Mouse (Mus musculus) liver, embryonic 15.5 days (tissue): ENCODE results near the gene Erh. TPM values are rescaled to one million over a fixed set of nuclear protein-coding genes. Genes with fewer than 3 reads are reported as not detected.
A peak's percentile ranks its signal among the peaks of the same experiment; 100 is the strongest.

Experiments
- ATAC-seq: fragments of 200-750 bp; cut with Nextera tagmentation; 2 replicates; pipeline ENCODE4 v1.8.0; 2017; ENCODE audit warnings: moderate number of reproducible peaks, mild to moderate bottlenecking, moderate library complexity; ENCODE audit not compliant: insufficient read depth
- H3K27ac ChIP-seq: fragments of 300-500 bp; sonication (generic); replicated peaks from 2 replicates; pipeline ENCODE4 v1.5.1; 2015; ENCODE audit warnings: mild to moderate bottlenecking, inconsistent platforms
- H3K27me3 ChIP-seq: fragments of 300-500 bp; sonication (generic); 2 replicates; pipeline ENCODE4 v1.6.1; 2015; ENCODE audit warnings: mild to moderate bottlenecking, inconsistent platforms
- H3K36me3 ChIP-seq: fragments of 300-500 bp; sonication (generic); replicated peaks from 2 replicates; pipeline ENCODE4 v1.6.1; 2015; ENCODE audit warnings: moderate library complexity, mild to moderate bottlenecking, inconsistent platforms
- H3K4me1 ChIP-seq: fragments of 300-500 bp; sonication (generic); replicated peaks from 2 replicates; pipeline ENCODE4 v1.6.1; 2015; ENCODE audit warnings: inconsistent platforms
- H3K4me2 ChIP-seq: fragments of 300-500 bp; sonication (generic); 2 replicates; pipeline ENCODE4 v1.6.1; 2015; ENCODE audit warnings: moderate library complexity, mild to moderate bottlenecking, inconsistent platforms
- H3K4me3 ChIP-seq: fragments of 300-500 bp; sonication (generic); replicated peaks from 2 replicates; pipeline ENCODE4 v1.5.1; 2015; ENCODE audit warnings: mild to moderate bottlenecking, inconsistent platforms
- H3K9ac ChIP-seq: fragments of 300-500 bp; sonication (generic); 2 replicates; pipeline ENCODE4 v1.6.1; 2015; ENCODE audit warnings: moderate library complexity, mild to moderate bottlenecking, inconsistent platforms
- H3K9me3 ChIP-seq: fragments of 300-500 bp; sonication (generic); replicated peaks from 2 replicates; pipeline ENCODE4 v1.6.1; 2016; ENCODE audit warnings: inconsistent platforms
- WGBS: fragments of 180-500 bp; shearing (Covaris S2); methylation state at CpG from one replicate; pipeline ENCODE4 v1.1.7; 2015; ENCODE audit warnings: mixed read lengths; ENCODE audit not compliant: insufficient replicate concordance; 5-methylcytosine and 5-hydroxymethylcytosine counted together
- polyA plus RNA-seq: library from polyadenylated mRNA; unstranded; fragments of >200 nt; fragmentation: Nextera tagmentation; extraction: Ambion mirVana; gene quantifications from 2 replicates; pipeline ENCODE4 v1.2.1, GENCODE M21; 2015

Erh gene
- polyA plus RNA-seq, 1 experiment from 2014 or later = 115 TPM

- Histone ChIP-seq H3K27ac (no peak overlapping the region), H3K4me2 (no peak overlapping the region), H3K27me3 (no peaks in the 10 kb centered on the region), H3K9ac (no peak overlapping the region), H3K9me3 (no peaks in the 10 kb centered on the region), H3K4me3 (no peak overlapping the region), H3K4me1 (peaks cover 37% of the 10 kb centered on the region), H3K36me3 (no peaks in the 10 kb centered on the region)
- WGBS = 48% methylated on average over 4 of the region's 4 CpGs
- ATAC-seq = peak; percentile 70; the same call in 1 of the 2 replicates
Measured at GRCm38 (mm10) chr12:80595566-80595965, 48.6 kb downstream of the Erh start.

- H3K4me1 ChIP-seq = peaks cover 37% of the 10 kb centered on the region
- H3K36me3 ChIP-seq = no peaks in the 10 kb centered on the region
- no peak overlapping the region for H3K4me3 ChIP-seq
- no peaks in the 10 kb centered on the region for H3K9me3 ChIP-seq
- ATAC-seq = no peak
- no peaks in the 10 kb centered on the region for H3K27me3 ChIP-seq
- H3K27ac ChIP-seq = no peak overlapping the region
- 77% methylated on average over 4 of the region's 4 CpGs for WGBS
- no peak overlapping the region for H3K9ac ChIP-seq
- H3K4me2 ChIP-seq = no peak overlapping the region
Measured at GRCm38 (mm10) chr12:80594781-80595180, 49.4 kb downstream of the Erh start.

GRCm38 (mm10) chr12:80594141-80594540, 50.0 kb downstream of the Erh start:
- Histone ChIP-seq H3K27me3 (no peaks in the 10 kb centered on the region), H3K4me3 (no peak overlapping the region), H3K4me1 (peaks cover 37% of the 10 kb centered on the region), H3K27ac (no peak overlapping the region), H3K9me3 (no peaks in the 10 kb centered on the region), H3K36me3 (no peaks in the 10 kb centered on the region), H3K9ac (no peak overlapping the region), H3K4me2 (no peak overlapping the region)
- no peak for ATAC-seq
- 34% methylated on average over 4 of the region's 4 CpGs for WGBS

GRCm38 (mm10) chr12:80584973-80585372, 59.2 kb downstream of the Erh start:
- Histone ChIP-seq H3K36me3 (no peaks in the 10 kb centered on the region), H3K4me3 (no peak overlapping the region), H3K9me3 (no peaks in the 10 kb centered on the region), H3K4me2 (no peak overlapping the region), H3K27ac (no peak overlapping the region), H3K27me3 (peaks cover 6% of the 10 kb centered on the region; the same call in 1 of the 2 replicates), H3K4me1 (no peaks in the 10 kb centered on the region), H3K9ac (no peak overlapping the region)
- WGBS = 28% methylated on average over 2 of the region's 2 CpGs
- no peak for ATAC-seq

Other genes with a start within 250 kb of the Erh start
- 2.2 and 3.2 TPM in 2 replicates for gene Dcaf5, start 207.7 kb downstream of the Erh start, polyA plus RNA-seq
- 5.3 and 6.0 TPM in 2 replicates for gene Exd2, start 181.2 kb downstream of the Erh start, polyA plus RNA-seq
- 0.29 and 0.45 TPM in 2 replicates for gene Galnt16, start 126.1 kb downstream of the Erh start, polyA plus RNA-seq
- gene Slc39a9, start 458 bp downstream of the Erh start, polyA plus RNA-seq = 10.8 and 12.1 TPM in 2 replicates
- 0.18 and 0.30 TPM in 2 replicates for gene Plekhd1, start 48.2 kb upstream of the Erh start, polyA plus RNA-seq
- not detected in 2 replicates for gene Ccdc177, start 116.3 kb upstream of the Erh start, polyA plus RNA-seq
- 13.7 and 15.8 TPM in 2 replicates for gene Susd6, start 146.2 kb upstream of the Erh start, polyA plus RNA-seq